Mouse (Mus musculus): ENCODE results near the gene Gabrd.

DNA sequence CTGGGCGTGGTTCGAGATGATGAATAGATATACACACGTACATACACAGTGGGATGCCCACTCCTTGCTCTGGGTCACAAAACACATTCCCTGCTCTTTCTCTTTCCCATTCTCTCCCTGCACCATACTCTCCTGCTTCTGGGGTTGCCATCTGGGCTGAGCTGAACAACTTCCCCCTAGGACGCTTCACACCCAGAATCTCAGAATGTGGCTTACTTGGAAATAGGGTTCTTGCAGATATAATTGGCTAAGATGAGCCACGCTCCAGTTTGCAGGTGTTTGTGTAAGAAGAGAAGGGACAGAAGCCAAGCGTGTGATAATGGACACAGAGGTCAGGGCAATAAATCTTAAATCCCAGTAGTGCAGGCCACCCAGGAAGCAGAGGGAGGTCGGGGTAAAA is 15.9 kb downstream of the Gabrd start:
- no peak for TF ChIP-seq CTCF (IDR thresholded peaks at IDR 0.05; ENCODE audit: extremely low read depth, insufficient read depth, insufficient read length, insufficient replicate concordance)
- TF ChIP-seq POLR2A (IDR thresholded peaks at IDR 0.05; ENCODE audit: low read depth, low read length) = no peak

Data from spleen, adult 2 months (tissue).